Mouse (Mus musculus): ENCODE results near the gene Ap1g2.

Gene Ap1g2

DNA sequence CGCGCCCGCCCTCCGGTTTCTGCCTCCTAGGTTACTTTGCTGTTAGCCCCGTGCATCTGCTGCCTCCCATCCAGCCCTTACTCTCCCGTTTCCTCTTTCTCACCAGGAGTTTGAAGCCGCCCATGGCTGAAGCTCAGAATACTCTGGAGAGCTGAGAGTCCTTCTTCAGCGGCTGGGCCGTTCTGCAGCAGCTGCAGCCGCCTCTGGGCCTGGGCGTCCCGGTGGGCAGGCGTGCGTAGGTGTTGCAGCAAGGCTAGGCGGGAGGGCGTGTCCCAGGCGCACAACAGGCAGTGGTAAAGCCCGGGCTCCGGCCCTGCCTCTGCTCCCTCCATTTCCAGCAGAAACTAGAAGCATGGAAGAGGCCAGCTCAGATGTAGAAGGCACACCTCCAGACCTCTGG, 34.6 kb downstream of the Ap1g2 start:
- in situ Hi-C loops (cut with MboI; ENCODE audit: low pct_unique_long_range_greater_than_20kb in 1 of 2, low sequenced_read_pairs in 2 of 2, unreplicated experiment in 1 of 2), result no loop called here

DNA sequence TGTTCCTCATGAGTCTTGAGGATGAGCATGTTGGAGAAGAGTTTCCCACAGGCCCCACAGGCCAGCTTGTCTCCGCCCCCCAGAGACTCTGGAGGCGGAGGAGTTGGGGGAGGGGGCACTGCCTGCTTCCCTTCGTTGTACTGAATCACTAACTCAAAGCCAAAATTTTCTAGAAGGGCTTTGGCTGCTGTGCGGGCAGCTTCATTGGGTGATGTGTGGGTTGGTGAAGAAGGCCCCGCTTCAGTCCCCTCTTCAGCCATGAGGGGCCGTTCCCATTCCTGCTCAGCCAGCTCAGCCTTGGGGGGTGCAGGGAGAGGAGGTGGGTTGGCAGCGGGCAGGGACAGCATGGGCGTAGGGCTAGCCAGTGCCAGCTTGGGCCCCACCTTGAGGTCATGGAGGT, 40.4 kb downstream of the Ap1g2 start:
- in situ Hi-C loops (cut with MboI; ENCODE audit: low pct_unique_long_range_greater_than_20kb in 1 of 2, low sequenced_read_pairs in 2 of 2, unreplicated experiment in 1 of 2), result no loop called here

DNA sequence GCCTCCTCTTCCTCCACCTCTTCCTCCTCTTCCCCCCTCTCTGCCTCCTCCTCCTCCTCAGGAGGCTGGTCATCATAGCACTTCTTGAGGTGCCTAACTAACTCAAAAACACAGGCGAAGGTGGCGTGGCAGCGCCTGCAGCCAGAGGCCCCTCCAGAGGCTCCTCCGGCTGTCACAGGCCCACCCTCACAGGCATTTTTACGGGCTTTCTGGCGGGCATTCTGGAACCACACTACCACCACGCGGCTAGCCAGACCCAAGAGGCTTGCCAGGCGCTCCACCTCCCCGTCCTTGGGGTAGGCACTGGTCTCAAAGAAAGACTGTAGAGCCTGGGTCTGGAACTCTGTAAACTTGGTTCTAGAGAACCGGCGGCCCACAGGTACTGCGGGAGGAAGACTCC, 41.0 kb downstream of the Ap1g2 start:
- in situ Hi-C loops (cut with MboI; ENCODE audit: low pct_unique_long_range_greater_than_20kb in 1 of 2, low sequenced_read_pairs in 2 of 2, unreplicated experiment in 1 of 2), result no loop called here

DNA sequence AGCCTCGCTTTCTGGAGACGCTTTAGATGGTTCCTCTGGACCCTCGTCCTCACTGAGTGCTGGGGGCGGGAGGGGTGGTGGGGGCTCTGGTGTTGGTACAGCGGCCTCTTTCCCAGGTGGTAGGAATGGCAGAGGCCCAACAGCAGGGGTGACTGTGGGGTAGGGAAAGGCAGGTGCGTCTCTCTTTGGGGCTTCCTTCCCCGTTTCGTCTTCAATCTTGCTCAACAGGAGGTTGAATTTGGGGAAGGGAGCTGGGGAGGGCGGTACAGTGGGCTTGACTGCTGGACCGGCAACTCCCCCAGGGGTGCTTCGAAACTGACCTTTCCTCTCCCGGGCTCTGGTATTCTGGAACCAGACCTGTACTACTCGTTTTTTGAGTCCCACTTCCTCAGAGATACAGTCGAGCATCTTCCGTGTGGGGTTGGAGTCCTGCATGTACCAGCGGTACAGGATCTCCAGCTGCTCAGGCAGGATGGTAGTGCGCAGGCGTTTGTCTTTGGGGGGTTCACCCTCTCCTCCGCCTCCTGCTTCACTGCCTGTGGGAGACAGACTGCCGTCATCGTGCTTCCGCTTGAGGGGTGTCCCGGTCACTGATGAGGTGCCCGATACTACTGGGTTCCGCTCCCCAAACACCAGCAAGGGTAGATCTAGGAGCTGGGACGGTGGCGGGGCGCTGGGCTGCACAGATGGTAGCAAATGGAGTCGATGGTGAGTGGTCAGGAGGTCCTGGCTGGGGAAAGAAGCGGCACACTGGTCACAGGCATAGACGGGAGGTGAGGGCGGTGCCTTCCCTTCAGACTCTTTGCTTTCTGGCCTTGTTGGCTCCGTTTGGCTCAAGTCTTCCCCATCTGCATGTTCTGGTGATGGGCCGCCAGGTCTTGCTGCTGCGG, 41.7 kb downstream of the Ap1g2 start:
- in situ Hi-C loops (cut with MboI; ENCODE audit: low pct_unique_long_range_greater_than_20kb in 1 of 2, low sequenced_read_pairs in 2 of 2, unreplicated experiment in 1 of 2), result no loop called here

DNA sequence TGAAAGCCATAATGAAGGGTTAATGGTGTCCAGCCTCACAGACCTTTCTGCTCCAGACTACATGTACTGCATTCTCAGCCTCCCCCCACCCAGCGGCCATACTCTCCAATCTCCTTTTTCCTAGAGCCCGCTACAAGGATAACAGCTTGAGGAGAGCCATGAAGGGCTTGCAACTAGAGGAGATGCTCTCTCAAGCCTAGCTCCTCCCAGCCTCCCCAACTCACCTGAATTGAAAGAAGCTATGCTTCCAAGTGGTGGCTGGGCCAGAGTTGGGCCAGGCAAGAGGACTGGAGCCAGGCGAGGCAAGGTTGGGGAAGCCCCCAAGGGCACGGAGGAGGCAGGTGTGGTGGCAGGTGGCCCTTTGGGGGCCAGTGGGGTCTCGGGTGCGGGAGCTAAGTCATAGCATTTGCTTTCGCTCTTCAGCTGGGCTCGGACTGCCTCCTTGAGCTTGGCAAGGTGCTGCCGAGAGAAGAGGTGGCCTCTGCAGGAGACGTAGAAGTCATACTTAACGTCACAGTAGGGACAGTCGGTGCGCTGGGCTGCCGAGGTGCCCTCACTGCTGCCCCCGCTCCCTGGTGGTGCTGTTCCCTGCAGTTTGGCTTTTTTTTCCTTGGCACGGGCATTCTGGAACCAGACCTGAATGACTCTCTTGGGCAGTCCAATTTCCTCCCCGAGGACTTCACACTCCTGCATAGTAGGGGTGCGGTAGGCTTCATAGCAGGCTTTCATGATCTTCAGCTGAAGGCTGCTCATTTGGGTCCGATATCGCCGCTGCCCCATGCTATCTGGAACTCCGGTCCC, 42.6 kb downstream of the Ap1g2 start:
- in situ Hi-C loops (cut with MboI; ENCODE audit: low pct_unique_long_range_greater_than_20kb in 1 of 2, low sequenced_read_pairs in 2 of 2, unreplicated experiment in 1 of 2), result no loop called here

DNA sequence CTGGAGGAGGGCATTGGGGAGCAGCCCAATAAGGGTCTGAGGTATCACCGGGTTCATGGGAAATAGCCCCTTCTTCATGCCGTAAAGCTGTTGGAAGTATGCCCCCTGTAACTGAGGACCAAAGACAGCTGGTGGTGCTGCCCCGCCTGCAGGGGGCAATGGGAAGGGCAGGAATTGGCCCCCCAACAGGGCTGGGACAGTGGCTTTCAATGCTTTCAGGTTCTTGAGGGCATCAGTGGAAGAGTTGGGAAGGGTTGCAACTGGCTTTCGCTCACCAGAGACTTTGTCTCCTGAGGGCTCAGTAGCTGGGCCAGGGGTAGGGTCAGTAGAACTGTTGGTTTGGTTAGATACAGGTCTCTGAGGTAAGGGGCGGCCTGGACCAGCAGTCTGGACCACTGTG, 43.3 kb downstream of the Ap1g2 start:
- in situ Hi-C loops (cut with MboI; ENCODE audit: low pct_unique_long_range_greater_than_20kb in 1 of 2, low sequenced_read_pairs in 2 of 2, unreplicated experiment in 1 of 2), result no loop called here

DNA sequence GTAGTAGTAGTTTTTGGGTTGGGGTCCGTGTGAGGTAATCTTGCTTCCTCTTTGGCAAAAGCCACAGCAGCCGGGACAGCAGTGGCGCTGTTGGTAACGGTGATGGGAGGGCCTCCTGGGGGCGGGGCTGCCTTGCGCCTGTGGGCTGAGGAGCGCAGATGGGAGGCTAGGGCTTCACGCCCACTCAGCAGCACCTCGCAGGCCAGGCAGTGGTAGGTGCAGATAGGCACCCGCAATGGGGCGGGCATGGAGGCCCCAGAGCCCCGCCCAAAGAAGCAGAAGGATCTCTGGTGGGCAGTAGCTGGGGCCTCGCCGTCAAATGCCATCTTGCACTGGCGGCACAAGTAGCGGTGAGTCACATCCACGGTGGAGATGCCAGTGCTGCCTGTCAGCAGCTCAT, 43.8 kb downstream of the Ap1g2 start:
- in situ Hi-C loops (cut with MboI; ENCODE audit: low pct_unique_long_range_greater_than_20kb in 1 of 2, low sequenced_read_pairs in 2 of 2, unreplicated experiment in 1 of 2), result no loop called here

DNA sequence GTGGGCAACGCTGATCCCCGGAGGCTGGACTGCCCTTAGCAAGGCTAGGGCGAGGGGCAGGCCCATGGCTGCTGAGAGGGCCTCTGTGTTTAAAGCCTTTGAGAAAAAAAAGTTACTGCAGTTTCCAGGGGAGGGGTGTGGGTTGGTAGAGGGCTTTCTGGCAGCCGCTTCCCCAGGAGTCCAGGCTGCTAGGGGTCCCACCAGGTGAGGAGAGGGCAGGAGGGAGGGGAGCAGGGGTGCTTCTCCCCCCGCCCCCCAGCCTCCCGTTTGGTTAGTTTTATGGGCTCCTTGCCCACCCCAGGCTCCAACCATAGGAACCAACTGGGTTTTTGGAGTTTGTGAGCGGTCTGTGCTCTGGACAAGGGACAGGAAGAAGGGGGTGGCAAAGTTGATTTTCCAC, 44.5 kb downstream of the Ap1g2 start:
- in situ Hi-C loops (cut with MboI; ENCODE audit: low pct_unique_long_range_greater_than_20kb in 1 of 2, low sequenced_read_pairs in 2 of 2, unreplicated experiment in 1 of 2), result no loop called here

DNA sequence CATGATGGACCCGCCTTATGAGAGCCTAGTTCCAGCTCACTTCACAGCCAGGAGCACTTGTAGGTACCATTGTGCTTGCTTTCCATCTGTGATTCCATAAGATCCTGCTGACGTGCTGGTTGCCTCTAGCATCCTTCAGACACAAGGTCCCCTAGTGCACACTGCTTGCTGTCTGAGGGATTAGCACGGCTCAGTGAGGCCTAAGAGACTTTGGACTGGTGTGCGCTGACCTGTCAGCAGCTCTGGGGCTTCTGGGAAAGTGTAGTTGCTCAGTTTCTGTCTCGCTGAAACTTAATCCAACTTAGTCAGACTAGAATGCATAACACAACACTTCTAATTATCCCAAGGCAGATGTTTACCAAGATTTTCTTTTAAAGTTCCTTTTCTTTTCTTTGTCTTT, 46.5 kb downstream of the Ap1g2 start:
- in situ Hi-C loops (cut with MboI; ENCODE audit: low pct_unique_long_range_greater_than_20kb in 1 of 2, low sequenced_read_pairs in 2 of 2, unreplicated experiment in 1 of 2), result no loop called here

DNA sequence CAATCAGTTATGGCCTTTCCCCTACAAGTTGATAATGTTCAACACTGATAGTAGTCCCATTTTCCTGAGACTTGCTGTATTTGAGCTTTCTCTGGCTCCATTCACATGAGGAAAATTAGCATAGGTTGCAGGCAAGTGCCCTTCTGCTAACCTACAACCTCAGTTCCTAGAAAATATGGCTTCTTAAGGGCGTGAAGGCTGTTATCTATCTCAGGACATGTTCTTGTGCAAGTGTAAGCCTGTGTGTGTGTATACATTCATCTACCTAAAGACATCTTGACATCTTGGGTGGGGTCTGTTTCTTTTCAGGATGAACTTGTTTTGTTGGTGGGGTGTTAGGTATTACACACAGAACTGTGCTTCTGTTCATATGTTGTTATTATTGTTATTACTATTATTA, 47.4 kb downstream of the Ap1g2 start:
- in situ Hi-C loops (cut with MboI; ENCODE audit: low pct_unique_long_range_greater_than_20kb in 1 of 2, low sequenced_read_pairs in 2 of 2, unreplicated experiment in 1 of 2), result no loop called here

DNA sequence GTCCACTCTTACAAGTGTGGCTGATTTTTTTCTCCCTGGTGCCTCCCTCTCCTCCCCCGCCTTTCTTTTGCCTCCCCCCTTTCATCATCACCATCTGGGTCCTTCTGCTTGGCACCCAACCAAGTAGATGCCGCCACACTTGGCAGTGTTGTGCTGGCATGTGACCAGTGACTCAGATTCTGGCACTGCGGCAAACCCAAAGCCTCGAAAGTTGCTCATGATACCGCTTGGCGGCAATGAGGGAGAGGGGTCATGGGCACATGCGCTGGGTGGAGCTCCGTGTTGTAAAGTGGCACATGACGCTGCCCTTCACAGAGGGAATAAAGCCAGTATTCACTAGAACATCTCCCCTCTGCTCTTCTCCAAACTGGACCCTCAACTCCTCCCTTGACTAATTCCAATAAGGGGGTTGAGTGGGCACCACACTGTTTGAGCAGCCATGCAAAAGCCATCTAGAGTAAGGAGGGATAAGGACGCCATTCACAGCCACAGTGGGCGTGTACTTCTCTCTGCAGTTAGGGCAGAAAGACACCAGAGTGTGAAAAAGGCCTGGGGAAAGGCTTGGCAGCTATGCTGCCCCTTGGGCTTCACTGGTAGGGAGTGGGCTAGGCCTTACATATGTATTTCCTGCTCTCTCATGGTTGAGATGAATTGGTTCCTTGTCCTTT, 51.1 kb downstream of the Ap1g2 start:
- in situ Hi-C loops (cut with MboI; ENCODE audit: low pct_unique_long_range_greater_than_20kb in 1 of 2, low sequenced_read_pairs in 2 of 2, unreplicated experiment in 1 of 2), result no loop called here

DNA sequence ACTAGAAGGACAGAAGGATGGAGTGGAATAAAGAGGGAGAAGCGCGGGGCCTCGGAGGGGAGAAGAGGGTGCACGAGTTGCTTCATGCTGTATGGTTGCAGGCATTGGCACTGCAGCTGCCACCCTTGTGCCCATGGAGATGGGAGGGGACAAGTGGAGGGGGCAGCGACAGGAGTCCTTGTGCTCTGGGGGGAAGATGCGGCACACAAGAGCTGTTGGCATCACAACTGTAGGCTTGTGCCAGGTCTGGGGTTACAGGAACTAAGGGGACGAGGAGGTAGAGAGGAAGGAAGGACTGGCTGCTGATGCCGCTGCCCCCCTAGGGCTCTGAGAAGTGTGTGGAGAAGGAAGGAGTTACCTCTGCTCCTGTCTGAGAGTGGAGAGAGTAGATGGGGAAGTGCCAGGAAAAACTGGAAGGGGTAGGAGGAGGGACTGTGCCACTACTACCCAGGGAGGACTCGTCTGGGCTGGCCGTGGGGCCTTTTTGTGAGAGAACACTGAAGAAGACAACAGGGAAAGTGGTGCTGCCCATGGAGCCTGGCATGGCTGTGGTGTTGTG, 52.1 kb downstream of the Ap1g2 start:
- in situ Hi-C loops (cut with MboI; ENCODE audit: low pct_unique_long_range_greater_than_20kb in 1 of 2, low sequenced_read_pairs in 2 of 2, unreplicated experiment in 1 of 2), result no loop called here

DNA sequence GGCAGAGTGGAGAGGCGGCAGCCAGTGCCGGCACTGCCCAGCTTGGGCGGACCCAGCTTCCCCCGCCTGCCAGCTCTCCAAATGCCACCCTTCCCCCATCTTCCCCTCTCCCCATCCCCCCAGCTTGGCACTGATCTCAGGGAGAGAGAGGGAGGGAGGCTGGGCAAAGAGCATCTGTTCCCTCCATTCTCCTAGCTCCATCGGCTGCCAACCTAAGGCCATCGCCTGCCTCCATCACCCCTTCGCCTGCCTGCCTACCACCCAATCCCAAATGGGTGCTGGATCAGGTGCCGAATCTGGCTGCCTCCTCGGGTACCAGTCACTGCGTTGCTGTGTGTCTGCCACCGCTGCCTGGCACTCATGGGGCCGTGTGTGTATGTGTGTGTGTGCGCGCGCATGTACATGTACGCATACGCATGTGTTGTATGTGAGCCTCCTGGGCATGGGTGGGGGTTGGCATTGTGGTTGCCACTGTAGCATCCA, 52.6 kb downstream of the Ap1g2 start:
- in situ Hi-C loops (cut with MboI; ENCODE audit: low pct_unique_long_range_greater_than_20kb in 1 of 2, low sequenced_read_pairs in 2 of 2, unreplicated experiment in 1 of 2), result no loop called here

DNA sequence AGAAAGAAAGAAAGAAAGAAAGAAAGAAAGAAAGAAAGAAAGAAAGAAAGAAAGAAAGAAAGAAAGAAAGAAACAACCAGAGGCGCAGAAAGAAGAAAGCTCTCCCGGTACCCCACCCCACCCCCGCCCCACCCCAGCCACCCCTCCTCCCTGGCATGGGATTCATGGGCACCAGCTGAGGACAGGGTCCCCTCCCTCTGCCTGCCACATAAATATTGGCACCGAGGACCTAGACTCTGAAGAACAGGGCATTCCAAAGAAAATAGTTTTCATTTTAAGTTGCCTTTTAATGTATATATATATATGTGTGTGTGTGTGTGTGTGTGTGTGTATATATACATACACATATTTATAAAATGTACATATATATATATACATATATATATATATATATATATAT, 53.3 kb downstream of the Ap1g2 start:
- in situ Hi-C loops (cut with MboI; ENCODE audit: low pct_unique_long_range_greater_than_20kb in 1 of 2, low sequenced_read_pairs in 2 of 2, unreplicated experiment in 1 of 2), result no loop called here

DNA sequence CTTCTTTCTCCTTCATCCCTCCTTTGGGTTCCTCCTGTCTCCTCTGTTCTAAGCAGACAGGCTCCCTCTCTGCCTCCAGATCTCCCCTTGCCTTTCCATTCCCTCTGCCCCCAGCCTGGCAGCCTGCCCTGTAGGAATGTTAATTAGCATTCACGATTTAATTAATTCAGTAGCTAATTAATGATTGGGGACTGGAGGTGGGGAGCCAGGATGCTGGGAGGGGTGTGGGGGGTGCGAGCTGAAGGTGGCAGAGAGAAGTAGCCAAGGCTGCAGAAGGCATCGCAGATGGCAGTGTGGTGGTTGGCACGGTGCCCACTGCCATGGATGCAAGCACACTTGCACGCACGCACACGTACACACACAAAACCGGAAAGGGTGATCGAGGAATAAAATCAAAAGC, 53.9 kb downstream of the Ap1g2 start:
- in situ Hi-C loops (cut with MboI; ENCODE audit: low pct_unique_long_range_greater_than_20kb in 1 of 2, low sequenced_read_pairs in 2 of 2, unreplicated experiment in 1 of 2), result no loop called here

All from mouse embryonic stem cell (cell line).